Mouse (Mus musculus) forebrain, embryonic 11.5 days (tissue): ENCODE data around the gene Sphk1. TPM values are rescaled to one million over a fixed set of nuclear protein-coding genes. Genes with fewer than 3 reads are reported as not detected.

Source experiments
- ATAC-seq: fragments of 200-750 bp; cut with Nextera tagmentation; replicated peaks from 2 replicates; pipeline ENCODE4 v1.8.0; 2017; ENCODE audit warnings: moderate TSS enrichment; ENCODE audit not compliant: low FRiP score
- DNase-seq: peaks from one replicate; pipeline ENCODE4 v3.0.0-alpha.2; 2017; ENCODE audit warnings: low spot score
- H3K27ac ChIP-seq: fragments of 300-500 bp; sonication (generic); 2 replicates; pipeline ENCODE4 v1.5.1; 2014; ENCODE audit warnings: low read depth, low read length
- H3K27me3 ChIP-seq: fragments of 300-500 bp; sonication (generic); 2 replicates; pipeline ENCODE4 v1.6.1; 2014; ENCODE audit warnings: mild to moderate bottlenecking, low read length, mixed read lengths; ENCODE audit not compliant: control insufficient read depth, insufficient read depth
- H3K36me3 ChIP-seq: fragments of 300-500 bp; sonication (generic); 2 replicates; pipeline ENCODE4 v1.6.1; 2014; ENCODE audit warnings: mild to moderate bottlenecking, low read length, moderate library complexity, mixed read lengths; ENCODE audit not compliant: control insufficient read depth, insufficient read depth
- H3K4me1 ChIP-seq: fragments of 300-500 bp; sonication (generic); replicated peaks from 2 replicates; pipeline ENCODE4 v1.6.1; 2014; ENCODE audit warnings: low read length, mixed read lengths; ENCODE audit not compliant: control insufficient read depth, insufficient read depth
- H3K4me2 ChIP-seq: fragments of 300-500 bp; sonication (generic); 2 replicates; pipeline ENCODE4 v1.6.1; 2014; ENCODE audit warnings: low read depth, mild to moderate bottlenecking, low read length, moderate library complexity, mixed read lengths; ENCODE audit not compliant: severe bottlenecking
- H3K4me3 ChIP-seq: fragments of 300-500 bp; sonication (generic); 2 replicates; pipeline ENCODE4 v1.5.1; 2014; ENCODE audit warnings: low read depth, low read length
- H3K9ac ChIP-seq: fragments of 300-500 bp; sonication (generic); 2 replicates; pipeline ENCODE4 v1.6.1; 2014; ENCODE audit warnings: low read length
- H3K9me3 ChIP-seq: fragments of 300-500 bp; sonication (generic); 2 replicates; pipeline ENCODE4 v1.6.1; 2016; ENCODE audit warnings: low read length, mixed read lengths; ENCODE audit not compliant: control insufficient read depth
- WGBS: fragments of 180-500 bp; shearing (Covaris S2); extraction: QIAGEN DNeasy Blood & Tissue Kit; methylation state at CpG from one replicate; pipeline ENCODE4 v1.1.7; 2014; 5-methylcytosine and 5-hydroxymethylcytosine counted together
- polyA plus RNA-seq: library from polyadenylated mRNA; unstranded; fragments of >200 nt; fragmentation: Nextera tagmentation; extraction: Ambion mirVana; gene quantifications from 2 replicates; pipeline ENCODE4 v1.2.1, GENCODE M21; 2014

Gene Sphk1
- polyA plus RNA-seq, 1 experiment from 2014 or later: 3.8 TPM

GRCm38 (mm10) chr11:116499018-116499417, 31.7 kb upstream of the Sphk1 start:
- ATAC-seq: no peak
- H3K4me2 ChIP-seq: no peak overlapping the region
- no peaks in the 10 kb centered on the region for H3K36me3 ChIP-seq
- H3K27ac ChIP-seq: no peak overlapping the region
- DNase-seq: no peak
- H3K4me1 ChIP-seq: no peaks in the 10 kb centered on the region
- no peak overlapping the region for H3K4me3 ChIP-seq
- whole genome bisulfite sequencing: 41% methylated on average over 6 of the region's 6 CpGs
- no peaks in the 10 kb centered on the region for H3K9me3 ChIP-seq
- no peak overlapping the region for H3K9ac ChIP-seq
- H3K27me3 ChIP-seq: 0 out of 2 replicates have a peak, but pooled peaks cover 2% of the 10 kb centered on the region

GRCm38 (mm10) chr11:116501005-116501746, 29.5 kb upstream of the Sphk1 start:
- Histone ChIP-seq H3K4me2 (no peak overlapping the region), H3K4me3 (no peak overlapping the region), H3K27me3 (0 out of 2 replicates have a peak, but pooled peaks cover 2% of the 10 kb centered on the region), H3K4me1 (no peaks in the 10 kb centered on the region), H3K36me3 (no peaks in the 10 kb centered on the region), H3K9ac (no peak overlapping the region), H3K9me3 (no peaks in the 10 kb centered on the region), H3K27ac (no peak overlapping the region)
- WGBS: 26% methylated on average over 7 of the region's 7 CpGs
- no peak for ATAC-seq
- DNase-seq: peak; percentile 61

- Histone ChIP-seq H3K27me3 (no peaks in the 10 kb centered on the region), H3K4me2 (no peak overlapping the region), H3K36me3 (no peaks in the 10 kb centered on the region), H3K27ac (no peak overlapping the region), H3K9ac (no peak overlapping the region), H3K4me1 (no peaks in the 10 kb centered on the region), H3K9me3 (no peaks in the 10 kb centered on the region), H3K4me3 (no peak overlapping the region)
- ATAC-seq: no peak
- 93% methylated on average over 17 of the region's 17 CpGs for WGBS
- no peak for DNase-seq
Measured at GRCm38 (mm10) chr11:116504516-116504915, 26.2 kb upstream of the Sphk1 start.

- no peak overlapping the region for H3K4me2 ChIP-seq
- no peaks in the 10 kb centered on the region for H3K9me3 ChIP-seq
- no peaks in the 10 kb centered on the region for H3K36me3 ChIP-seq
- no peak overlapping the region for H3K4me3 ChIP-seq
- H3K4me1 ChIP-seq: no peaks in the 10 kb centered on the region
- no peak overlapping the region for H3K27ac ChIP-seq
- H3K27me3 ChIP-seq: no peaks in the 10 kb centered on the region
- no peak overlapping the region for H3K9ac ChIP-seq
- 80% methylated on average over 5 of the region's 5 CpGs for WGBS
- DNase-seq (no peak), ATAC-seq (no peak)
Measured at GRCm38 (mm10) chr11:116505573-116505972, 25.2 kb upstream of the Sphk1 start.

- Histone ChIP-seq H3K27ac (no peak overlapping the region), H3K36me3 (no peaks in the 10 kb centered on the region), H3K4me2 (no peak overlapping the region), H3K4me1 (no peaks in the 10 kb centered on the region), H3K9me3 (no peaks in the 10 kb centered on the region), H3K4me3 (no peak overlapping the region), H3K9ac (no peak overlapping the region), H3K27me3 (no peaks in the 10 kb centered on the region)
- ATAC-seq (no peak), DNase-seq (no peak)
- WGBS: 87% methylated on average over 17 of the region's 17 CpGs
Measured at GRCm38 (mm10) chr11:116506151-116506875, 24.4 kb upstream of the Sphk1 start.

GRCm38 (mm10) chr11:116508689-116509088, 22.0 kb upstream of the Sphk1 start:
- no peak for DNase-seq
- no peaks in the 10 kb centered on the region for H3K36me3 ChIP-seq
- WGBS: 71% methylated on average over 2 of the region's 2 CpGs
- H3K27ac ChIP-seq: no peak overlapping the region
- no peak overlapping the region for H3K4me3 ChIP-seq
- no peak overlapping the region for H3K4me2 ChIP-seq
- H3K9me3 ChIP-seq: no peaks in the 10 kb centered on the region
- H3K9ac ChIP-seq: no peak overlapping the region
- no peaks in the 10 kb centered on the region for H3K4me1 ChIP-seq
- H3K27me3 ChIP-seq: no peaks in the 10 kb centered on the region
- ATAC-seq: no peak

GRCm38 (mm10) chr11:116511301-116511868, 19.3 kb upstream of the Sphk1 start:
- H3K4me1 ChIP-seq: no peaks in the 10 kb centered on the region

GRCm38 (mm10) chr11:116512154-116512553, 18.6 kb upstream of the Sphk1 start:
- H3K4me3 ChIP-seq: no peak overlapping the region
- no peak for ATAC-seq

More at GRCm38 (mm10) chr11:116511301-116511868, 19.3 kb upstream of the Sphk1 start:
- DNase-seq (no peak), ATAC-seq (no peak)
- H3K27ac ChIP-seq: no peak overlapping the region
- no peaks in the 10 kb centered on the region for H3K9me3 ChIP-seq
- no peaks in the 10 kb centered on the region for H3K36me3 ChIP-seq
- H3K27me3 ChIP-seq: peaks cover 2% of the 10 kb centered on the region; the same call in 1 of the 2 replicates
- H3K4me2 ChIP-seq: no peak overlapping the region
- H3K4me3 ChIP-seq: no peak overlapping the region
- 73% methylated on average over 7 of the region's 7 CpGs for WGBS
- no peak overlapping the region for H3K9ac ChIP-seq

More at GRCm38 (mm10) chr11:116512154-116512553, 18.6 kb upstream of the Sphk1 start:
- no peak for DNase-seq
- WGBS: 96% methylated on average over 7 of the region's 7 CpGs
- no peaks in the 10 kb centered on the region for H3K4me1 ChIP-seq
- no peak overlapping the region for H3K27ac ChIP-seq
- no peaks in the 10 kb centered on the region for H3K36me3 ChIP-seq
- H3K9ac ChIP-seq: no peak overlapping the region
- H3K27me3 ChIP-seq: peaks cover 2% of the 10 kb centered on the region; the same call in 1 of the 2 replicates
- H3K4me2 ChIP-seq: no peak overlapping the region
- no peaks in the 10 kb centered on the region for H3K9me3 ChIP-seq
